Mouse (Mus musculus) limb, embryonic 15.5 days (tissue): ENCODE data around the gene Cth. TPM values are rescaled to one million over a fixed set of nuclear protein-coding genes. Genes with fewer than 3 reads are reported as not detected.
"Not testable (repeated sequence)": the region's sequence is repeated elsewhere in the genome, so short reads cannot be mapped to it uniquely, and the experiment has no call there.

ENCODE experiments used
- ATAC-seq: fragments of 200-750 bp; cut with Nextera tagmentation; 2 replicates; pipeline ENCODE4 v1.8.0; 2017; ENCODE audit warnings: low read depth, moderate TSS enrichment; ENCODE audit not compliant: insufficient number of reproducible peaks, low FRiP score, low TSS enrichment
- H3K27ac ChIP-seq: fragments of 300-500 bp; sonication (generic); 2 replicates; pipeline ENCODE4 v1.5.1; 2015; ENCODE audit warnings: moderate library complexity, mild to moderate bottlenecking, inconsistent platforms
- H3K27me3 ChIP-seq: fragments of 300-500 bp; sonication (generic); 2 replicates; pipeline ENCODE4 v1.6.1; 2015; ENCODE audit warnings: inconsistent platforms
- H3K36me3 ChIP-seq: fragments of 300-500 bp; sonication (generic); 2 replicates; pipeline ENCODE4 v1.6.1; 2015; ENCODE audit warnings: inconsistent platforms
- H3K4me1 ChIP-seq: fragments of 300-500 bp; sonication (generic); 2 replicates; pipeline ENCODE4 v1.6.1; 2015; ENCODE audit warnings: inconsistent platforms
- H3K4me2 ChIP-seq: fragments of 300-500 bp; sonication (generic); 2 replicates; pipeline ENCODE4 v1.6.1; 2015; ENCODE audit warnings: mild to moderate bottlenecking, inconsistent platforms
- H3K4me3 ChIP-seq: fragments of 300-500 bp; sonication (generic); 2 replicates; pipeline ENCODE4 v1.5.1; 2015; ENCODE audit warnings: mild to moderate bottlenecking, inconsistent platforms
- H3K9ac ChIP-seq: fragments of 300-500 bp; sonication (generic); 2 replicates; pipeline ENCODE4 v1.6.1; 2015; ENCODE audit warnings: inconsistent platforms
- H3K9me3 ChIP-seq: fragments of 300-500 bp; sonication (generic); 2 replicates; pipeline ENCODE4 v1.6.1; 2016; ENCODE audit warnings: inconsistent platforms
- WGBS: fragments of 180-500 bp; shearing (Covaris S2); methylation state at CpG from one replicate; pipeline ENCODE4 v1.1.7; 2015; 5-methylcytosine and 5-hydroxymethylcytosine counted together
- polyA plus RNA-seq: library from polyadenylated mRNA; unstranded; fragments of >200 nt; fragmentation: Nextera tagmentation; extraction: Ambion mirVana; gene quantifications from 2 replicates; pipeline ENCODE4 v1.2.1, GENCODE M21; 2015

Cth gene
- 13.5 and 13.9 TPM in 2 replicates for polyA plus RNA-seq

- H3K27ac ChIP-seq, result no peak within 1 kb of the TSS
- no peaks in the 10 kb centered on the region for H3K27me3 ChIP-seq
- H3K9ac ChIP-seq, result no peak within 1 kb of the TSS
- H3K4me1 ChIP-seq, result peaks cover 9% of the 10 kb centered on the region
- peak within 1 kb of the TSS; percentile 53 for H3K4me3 ChIP-seq
- H3K36me3 ChIP-seq, result no peaks in the 10 kb centered on the region
- peak within 1 kb of the TSS; percentile 92 for H3K4me2 ChIP-seq
- H3K9me3 ChIP-seq, result no peaks in the 10 kb centered on the region
- under 1% methylated on average over 30 of the region's 30 CpGs for WGBS
- peak; percentile 98 for ATAC-seq
Observed at GRCm38 (mm10) chr3:157924692-157925328, at the start of gene Cth. Cth (minus strand) TSS chr3:157925077.

DNA sequence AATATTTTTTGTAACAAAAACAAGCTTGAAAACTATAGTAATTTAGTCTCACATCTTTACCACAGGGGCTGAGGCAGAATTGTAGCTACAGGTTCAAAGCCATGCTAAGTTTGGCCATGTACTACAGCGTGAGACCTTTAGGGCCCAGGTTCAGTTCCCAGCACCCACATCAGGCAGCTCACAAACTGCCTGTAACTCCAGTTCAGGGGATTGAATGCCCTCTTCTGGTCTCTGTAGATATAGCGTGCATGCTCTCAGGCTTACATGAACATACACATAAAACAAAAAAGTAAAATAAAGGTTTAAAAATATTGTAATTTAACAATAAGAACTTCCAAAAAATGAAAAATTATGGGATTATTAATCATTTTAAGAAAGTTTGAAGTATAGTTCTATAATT lies 48.4 kb upstream of the Cth start:
- Histone ChIP-seq H3K27ac (no peak overlapping the region), H3K27me3 (no peaks in the 10 kb centered on the region), H3K36me3 (peaks cover 3% of the 10 kb centered on the region), H3K4me3 (no peak overlapping the region), H3K9me3 (no peaks in the 10 kb centered on the region), H3K4me1 (no peaks in the 10 kb centered on the region), H3K4me2 (no peak overlapping the region), H3K9ac (no peak overlapping the region)
- WGBS, result 99% methylated on average over 2 of the region's 2 CpGs
- ATAC-seq, result no peak

DNA sequence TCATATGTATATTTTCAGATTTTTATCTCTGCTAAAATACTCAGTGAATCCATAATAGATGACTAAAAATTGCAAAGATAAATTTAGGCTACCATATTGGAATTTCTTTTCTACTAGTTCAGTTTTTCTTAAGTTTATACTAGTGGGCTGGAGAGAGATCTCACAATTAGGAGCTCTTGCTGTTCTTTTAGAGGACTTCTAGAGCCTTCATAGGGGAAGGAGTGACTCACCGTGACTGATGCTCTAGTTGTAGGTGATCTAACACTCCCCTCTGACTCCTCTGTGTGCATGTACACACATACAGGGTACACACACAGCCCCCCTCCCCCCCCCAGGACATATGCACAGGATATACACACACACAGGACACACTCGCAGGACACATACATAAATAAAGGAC lies 46.3 kb upstream of the Cth start:
- WGBS, result 96% methylated on average over 2 of the region's 2 CpGs
- H3K36me3 ChIP-seq, result peaks cover 3% of the 10 kb centered on the region
- no peak overlapping the region for H3K27ac ChIP-seq
- no peaks in the 10 kb centered on the region for H3K9me3 ChIP-seq
- H3K4me1 ChIP-seq, result no peaks in the 10 kb centered on the region
- H3K27me3 ChIP-seq, result no peaks in the 10 kb centered on the region
- no peak overlapping the region for H3K4me2 ChIP-seq
- no peak overlapping the region for H3K9ac ChIP-seq
- no peak overlapping the region for H3K4me3 ChIP-seq
- no peak for ATAC-seq

GRCm38 (mm10) chr3:157957320-157957719 lies 32.4 kb upstream of the Cth start:
- H3K27ac ChIP-seq, result no peak overlapping the region
- H3K9ac ChIP-seq, result no peak overlapping the region
- no peaks in the 10 kb centered on the region for H3K9me3 ChIP-seq
- no peaks in the 10 kb centered on the region for H3K27me3 ChIP-seq
- H3K4me1 ChIP-seq, result no peaks in the 10 kb centered on the region
- no peak overlapping the region for H3K4me3 ChIP-seq
- peaks cover 5% of the 10 kb centered on the region for H3K36me3 ChIP-seq
- H3K4me2 ChIP-seq, result no peak overlapping the region
- ATAC-seq, result no peak

DNA sequence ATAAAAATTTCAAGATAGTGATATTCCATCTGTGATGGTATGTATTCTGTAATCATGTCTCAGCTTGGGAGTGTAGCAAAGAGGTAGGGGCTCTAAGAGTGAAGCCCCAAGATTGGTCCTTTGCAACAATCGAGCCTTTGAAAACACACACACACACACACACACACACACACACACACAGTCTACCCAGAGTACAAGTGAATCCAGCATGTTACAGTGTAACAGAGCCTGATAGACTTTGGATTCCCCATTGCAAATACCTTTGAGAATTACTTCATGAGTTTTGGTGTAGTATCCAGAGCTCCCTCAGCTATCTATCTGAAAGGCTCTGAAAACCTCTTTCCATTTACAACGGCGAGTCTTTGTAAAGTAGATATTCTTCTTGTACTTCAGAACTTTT lies 31.3 kb upstream of the Cth start:
- Histone ChIP-seq H3K9me3 (no peaks in the 10 kb centered on the region), H3K27ac (no peak overlapping the region), H3K27me3 (no peaks in the 10 kb centered on the region), H3K4me2 (no peak overlapping the region), H3K9ac (no peak overlapping the region), H3K36me3 (peaks cover 3% of the 10 kb centered on the region; the same call in 1 of the 2 replicates), H3K4me3 (no peak overlapping the region), H3K4me1 (no peaks in the 10 kb centered on the region)
- ATAC-seq, result no peak
- 86% methylated on average over 3 of the region's 3 CpGs for WGBS

DNA sequence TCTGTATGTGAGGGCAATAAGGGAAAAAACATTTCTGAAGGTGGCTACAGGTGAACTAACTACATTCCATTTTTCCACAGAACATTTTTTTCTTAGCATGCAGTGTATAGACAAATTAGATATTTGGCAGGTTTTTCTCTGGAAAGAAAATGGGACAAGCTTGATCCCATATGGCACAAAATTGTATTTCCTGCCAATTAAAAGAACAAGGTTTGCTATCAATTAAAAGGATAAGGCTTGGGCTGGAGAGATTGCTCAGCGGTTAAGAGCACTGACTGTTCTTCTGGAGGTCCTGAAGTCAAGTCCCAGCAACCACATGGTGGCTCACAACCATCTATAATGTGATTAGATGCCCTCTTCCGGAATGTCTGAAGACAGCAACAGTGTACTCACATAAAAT lies 30.6 kb upstream of the Cth start:
- H3K4me1 ChIP-seq, result no peaks in the 10 kb centered on the region

GRCm38 (mm10) chr3:157952716-157953115 lies 27.8 kb upstream of the Cth start:
- Histone ChIP-seq H3K27me3 (no peaks in the 10 kb centered on the region), H3K27ac (no peak overlapping the region), H3K36me3 (no peaks in the 10 kb centered on the region; the same call in 1 of the 2 replicates), H3K9me3 (no peaks in the 10 kb centered on the region), H3K4me3 (no peak overlapping the region), H3K4me1 (peaks cover 6% of the 10 kb centered on the region), H3K9ac (no peak overlapping the region), H3K4me2 (no peak overlapping the region)
- ATAC-seq, result no peak
- WGBS, result 82% methylated on average over 2 of the region's 2 CpGs

More for the DNA sequence above, 30.6 kb upstream of the Cth start:
- WGBS, result 75% methylated on average over 2 of the region's 2 CpGs
- no peak overlapping the region for H3K27ac ChIP-seq
- no peak overlapping the region for H3K9ac ChIP-seq
- H3K27me3 ChIP-seq, result no peaks in the 10 kb centered on the region
- H3K36me3 ChIP-seq, result no peaks in the 10 kb centered on the region; the same call in 1 of the 2 replicates
- ATAC-seq, result no peak
- no peak overlapping the region for H3K4me2 ChIP-seq
- no peaks in the 10 kb centered on the region for H3K9me3 ChIP-seq
- H3K4me3 ChIP-seq, result no peak overlapping the region

DNA sequence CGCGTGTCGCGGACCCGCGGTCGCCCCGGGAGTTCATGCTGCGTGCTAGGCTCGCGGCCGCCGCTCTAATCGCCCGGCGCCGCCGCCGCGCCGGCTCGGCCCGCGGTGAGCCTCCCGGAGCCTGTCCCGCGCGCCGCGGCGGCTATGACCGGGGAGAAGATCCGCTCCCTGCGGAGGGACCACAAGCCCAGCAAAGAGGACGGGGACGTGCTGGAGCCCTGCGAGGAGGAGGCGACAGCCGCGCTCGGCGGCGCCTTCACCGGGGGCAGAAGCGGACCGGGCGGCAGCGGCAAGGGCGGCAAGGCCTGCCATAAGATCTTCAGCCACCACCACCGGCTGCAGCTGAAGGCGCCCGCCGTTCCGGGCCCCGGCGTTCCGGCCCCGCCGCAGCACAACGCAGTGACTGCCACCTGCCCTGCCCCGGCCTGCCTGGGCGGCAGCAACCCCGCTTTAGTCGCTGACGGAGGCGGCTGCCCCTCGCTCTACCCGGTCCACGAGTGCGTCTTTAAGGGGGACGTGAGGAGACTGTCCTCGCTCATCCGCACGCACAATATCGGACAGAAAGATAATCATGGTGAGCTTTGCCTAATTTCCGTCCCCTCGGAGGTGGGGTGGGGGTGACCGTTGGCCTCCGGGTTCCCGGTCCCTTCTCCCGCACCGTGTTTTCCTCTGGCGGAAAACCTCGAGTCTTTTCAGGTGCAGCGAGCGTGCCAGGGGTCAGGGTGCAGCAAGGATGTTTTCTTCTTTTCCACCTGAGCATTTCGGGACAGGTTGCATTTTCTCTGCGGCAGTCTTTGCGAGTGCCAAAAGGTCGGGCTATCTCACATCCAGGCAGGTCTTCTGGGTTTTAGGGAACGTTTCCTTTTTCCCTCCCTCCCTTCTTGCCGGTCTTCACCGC lies 22.8 kb upstream of the Cth start:
- H3K4me3 ChIP-seq, result peak overlapping the region; percentile 96
- H3K9ac ChIP-seq, result peak overlapping the region; percentile 87
- H3K4me1 ChIP-seq, result peaks cover 6% of the 10 kb centered on the region
- H3K4me2 ChIP-seq, result peak overlapping the region; percentile 83
- no peaks in the 10 kb centered on the region for H3K9me3 ChIP-seq
- WGBS, result under 1% methylated on average over 92 of the region's 93 CpGs
- peak; percentile 58 for ATAC-seq
- no peaks in the 10 kb centered on the region for H3K27me3 ChIP-seq
- H3K36me3 ChIP-seq, result no peaks in the 10 kb centered on the region; the same call in 1 of the 2 replicates
- H3K27ac ChIP-seq, result peak overlapping the region; percentile 98

GRCm38 (mm10) chr3:157946843-157947358 lies 22.0 kb upstream of the Cth start, which contains the start of gene Ankrd13c:
Ankrd13c (plus strand) TSS chr3:157947239.
- Histone ChIP-seq H3K4me2 (peak within 1 kb of the TSS; percentile 83), H3K36me3 (no peaks in the 10 kb centered on the region; the same call in 1 of the 2 replicates), H3K4me3 (peak within 1 kb of the TSS; percentile 96), H3K9me3 (no peaks in the 10 kb centered on the region), H3K27me3 (no peaks in the 10 kb centered on the region), H3K27ac (peak within 1 kb of the TSS; percentile 98), H3K9ac (peak within 1 kb of the TSS; percentile 87), H3K4me1 (peaks cover 6% of the 10 kb centered on the region)
- WGBS, result 1% methylated on average over 45 of the region's 45 CpGs
- ATAC-seq, result peak; percentile 96

DNA sequence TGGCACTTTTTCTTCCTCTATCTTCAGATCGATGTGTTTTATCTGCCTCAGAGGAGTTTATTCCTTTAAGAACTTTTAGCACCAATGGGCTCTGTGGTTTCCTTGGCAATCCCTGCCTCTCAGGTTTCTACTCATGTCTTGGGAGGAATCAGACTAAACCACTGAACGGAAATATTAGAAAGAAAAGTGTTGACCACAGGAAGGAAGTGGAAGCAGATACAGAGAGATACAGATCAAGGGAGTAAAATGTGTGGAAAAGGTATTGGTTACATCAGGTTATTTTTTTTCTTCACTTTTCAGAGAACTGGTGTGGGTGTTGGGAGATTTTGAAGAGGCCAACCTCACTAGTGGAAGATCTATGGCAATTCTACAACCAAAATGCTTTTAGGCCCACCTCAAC lies 13.7 kb upstream of the Cth start:
- 71% methylated on average over 2 of the region's 2 CpGs for WGBS
- Histone ChIP-seq H3K27ac (no peak overlapping the region), H3K9me3 (no peaks in the 10 kb centered on the region), H3K4me1 (no peaks in the 10 kb centered on the region), H3K4me2 (no peak overlapping the region), H3K9ac (no peak overlapping the region), H3K27me3 (no peaks in the 10 kb centered on the region), H3K4me3 (no peak overlapping the region), H3K36me3 (no peaks in the 10 kb centered on the region)
- no peak for ATAC-seq

- Histone ChIP-seq H3K36me3 (no peaks in the 10 kb centered on the region), H3K27me3 (no peaks in the 10 kb centered on the region), H3K9me3 (no peaks in the 10 kb centered on the region), H3K4me1 (no peaks in the 10 kb centered on the region), H3K27ac (no peak overlapping the region), H3K9ac (no peak overlapping the region), H3K4me2 (no peak overlapping the region), H3K4me3 (no peak overlapping the region)
- 75% methylated on average over 3 of the region's 3 CpGs for WGBS
- no peak for ATAC-seq
Observed at GRCm38 (mm10) chr3:157934301-157934823, 9.5 kb upstream of the Cth start.

GRCm38 (mm10) chr3:157933223-157933622 lies 8.3 kb upstream of the Cth start:
- H3K9ac ChIP-seq, H3K27ac ChIP-seq, ATAC-seq, H3K4me2 ChIP-seq, H3K4me3 ChIP-seq, H3K9me3 ChIP-seq, H3K4me1 ChIP-seq, H3K27me3 ChIP-seq, H3K36me3 ChIP-seq: not testable (repeated sequence)
- 67% methylated on average over 5 of the region's 6 CpGs for WGBS
